Mouse (Mus musculus) intestine, postnatal 0 days (tissue): ENCODE measurements around the gene Pnrc2. TPM values are rescaled to one million over a fixed set of nuclear protein-coding genes. Genes with fewer than 3 reads are reported as not detected.

Experiments used
- ATAC-seq: fragments of 200-750 bp; cut with Nextera tagmentation; 2 replicates; pipeline ENCODE4 v1.8.0; 2017; ENCODE audit warnings: mild to moderate bottlenecking, moderate TSS enrichment, moderate library complexity
- H3K27ac ChIP-seq: fragments of 300-500 bp; sonication (generic); 2 replicates; pipeline ENCODE4 v1.5.1; 2014; ENCODE audit warnings: mild to moderate bottlenecking, low read depth, low read length, moderate library complexity
- H3K27me3 ChIP-seq: fragments of 300-500 bp; sonication (generic); replicated peaks from 2 replicates; pipeline ENCODE4 v1.6.1; 2014; ENCODE audit warnings: low read length, mixed read lengths; ENCODE audit not compliant: control insufficient read depth, insufficient read depth
- H3K36me3 ChIP-seq: fragments of 300-500 bp; sonication (generic); 2 replicates; pipeline ENCODE4 v1.6.1; 2014; ENCODE audit warnings: mild to moderate bottlenecking, moderate library complexity; ENCODE audit not compliant: control insufficient read depth, insufficient read depth
- H3K4me1 ChIP-seq: fragments of 300-500 bp; sonication (generic); replicated peaks from 2 replicates; pipeline ENCODE4 v1.6.1; 2014; ENCODE audit warnings: antibody characterized with exemption, low read length, mixed read lengths; ENCODE audit not compliant: control insufficient read depth, insufficient read depth
- H3K4me2 ChIP-seq: fragments of 300-500 bp; sonication (generic); replicated peaks from 2 replicates; pipeline ENCODE4 v1.6.1; 2014; ENCODE audit warnings: low read depth, mild to moderate bottlenecking, moderate library complexity
- H3K4me3 ChIP-seq: fragments of 300-500 bp; sonication (generic); 2 replicates; pipeline ENCODE4 v1.5.1; 2014; ENCODE audit warnings: low read depth, low read length
- H3K9ac ChIP-seq: fragments of 300-500 bp; sonication (generic); 2 replicates; pipeline ENCODE4 v1.6.1; 2014; ENCODE audit warnings: mild to moderate bottlenecking, low read depth, low read length
- H3K9me3 ChIP-seq: fragments of 300-500 bp; sonication (generic); 2 replicates; pipeline ENCODE4 v1.6.1; 2016; ENCODE audit warnings: mixed run types; ENCODE audit not compliant: control insufficient read depth
- CTCF ChIP-seq: sonication (generic); IDR thresholded peaks from 2 replicates; pipeline ENCODE4 v1.5.1; 2016; ENCODE audit warnings: low read depth, mild to moderate bottlenecking, control low read depth, antibody characterized with exemption, moderate library complexity
- WGBS: fragments of 180-500 bp; shearing (Covaris S2); extraction: QIAGEN DNeasy Blood & Tissue Kit; methylation state at CpG from one replicate; pipeline ENCODE4 v1.1.7; 2014; 5-methylcytosine and 5-hydroxymethylcytosine counted together
- polyA plus RNA-seq: library from polyadenylated mRNA; unstranded; fragments of >200 nt; fragmentation: Nextera tagmentation; extraction: Ambion mirVana; gene quantifications from 2 replicates; pipeline ENCODE4 v1.2.1, GENCODE M21; 2015

Gene Pnrc2
- polyA plus RNA-seq, 1 experiment from 2014 or later = 114 TPM

DNA sequence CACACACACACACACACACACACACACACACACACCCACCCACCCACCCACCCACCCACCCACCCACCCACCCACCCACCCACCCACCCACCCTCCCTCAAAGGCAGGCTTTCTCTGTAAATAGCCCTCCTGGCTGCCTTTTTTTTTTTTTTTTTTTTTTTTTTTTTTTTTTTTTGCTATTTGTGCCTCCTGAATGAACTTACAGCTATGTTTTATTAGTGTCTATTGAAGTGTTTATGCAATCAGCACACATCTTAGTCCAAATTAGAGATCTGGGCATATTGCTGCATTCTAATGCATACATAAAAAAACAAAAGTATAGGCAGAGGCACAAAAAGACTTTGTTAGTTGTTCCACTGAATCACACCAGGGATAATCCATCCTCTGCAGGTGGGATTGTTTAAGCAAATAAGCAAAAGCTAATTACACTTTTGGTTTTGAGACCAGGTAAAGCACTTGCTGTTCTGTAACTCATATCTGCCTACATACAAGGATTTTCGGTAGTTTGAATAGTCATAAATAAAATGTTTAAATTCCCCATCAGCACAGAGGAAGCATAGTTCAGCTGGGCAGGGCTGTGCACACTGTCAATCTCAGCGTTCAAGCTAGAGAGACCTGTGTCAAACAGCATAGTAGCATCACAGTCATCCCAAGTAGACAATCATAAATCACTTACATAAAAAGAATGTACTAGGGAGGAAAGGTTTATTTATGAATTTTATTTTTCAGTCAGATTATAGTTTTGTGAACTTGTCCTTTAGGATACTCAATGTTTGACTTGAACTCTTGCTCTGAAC, 3.2 kb downstream of the Pnrc2 start:
- Histone ChIP-seq H3K4me2 (peak overlapping the region; percentile 77), H3K4me3 (no peak overlapping the region), H3K27me3 (no peaks in the 10 kb centered on the region), H3K27ac (no peak overlapping the region), H3K9me3 (no peaks in the 10 kb centered on the region), H3K4me1 (peaks cover 11% of the 10 kb centered on the region), H3K36me3 (peaks cover 24% of the 10 kb centered on the region), H3K9ac (no peak overlapping the region)
- WGBS = 9% methylated on average over 2 of the region's 2 CpGs
- TF ChIP-seq CTCF = no peak
- ATAC-seq = no peak

DNA sequence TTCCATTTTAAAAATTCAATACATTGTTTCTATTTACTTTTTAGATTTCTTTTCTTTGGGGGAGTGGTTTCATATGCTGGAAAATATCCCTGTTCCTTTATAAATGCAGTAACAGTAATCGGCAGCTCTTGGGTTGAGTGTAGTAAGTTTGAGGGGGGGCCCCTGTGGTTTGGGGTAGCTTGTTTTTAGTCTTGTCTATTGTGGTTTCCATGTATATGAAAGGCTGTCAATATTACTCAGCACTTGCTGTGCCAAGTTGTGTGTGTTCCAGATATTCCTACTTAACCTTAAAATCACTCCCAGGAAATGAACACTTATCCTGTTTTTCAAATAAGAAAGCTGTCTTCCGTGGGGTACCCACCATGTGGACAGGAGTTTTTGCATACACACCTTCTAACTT, 4.7 kb downstream of the Pnrc2 start:
- Histone ChIP-seq H3K36me3 (peaks cover 24% of the 10 kb centered on the region), H3K9ac (no peak overlapping the region), H3K27ac (no peak overlapping the region), H3K4me3 (no peak overlapping the region), H3K27me3 (no peaks in the 10 kb centered on the region), H3K9me3 (no peaks in the 10 kb centered on the region), H3K4me1 (peaks cover 4% of the 10 kb centered on the region; the same call in 1 of the 2 replicates), H3K4me2 (no peak overlapping the region)
- no peak for TF ChIP-seq CTCF
- ATAC-seq = no peak
- 54% methylated on average over 2 of the region's 2 CpGs for WGBS

DNA sequence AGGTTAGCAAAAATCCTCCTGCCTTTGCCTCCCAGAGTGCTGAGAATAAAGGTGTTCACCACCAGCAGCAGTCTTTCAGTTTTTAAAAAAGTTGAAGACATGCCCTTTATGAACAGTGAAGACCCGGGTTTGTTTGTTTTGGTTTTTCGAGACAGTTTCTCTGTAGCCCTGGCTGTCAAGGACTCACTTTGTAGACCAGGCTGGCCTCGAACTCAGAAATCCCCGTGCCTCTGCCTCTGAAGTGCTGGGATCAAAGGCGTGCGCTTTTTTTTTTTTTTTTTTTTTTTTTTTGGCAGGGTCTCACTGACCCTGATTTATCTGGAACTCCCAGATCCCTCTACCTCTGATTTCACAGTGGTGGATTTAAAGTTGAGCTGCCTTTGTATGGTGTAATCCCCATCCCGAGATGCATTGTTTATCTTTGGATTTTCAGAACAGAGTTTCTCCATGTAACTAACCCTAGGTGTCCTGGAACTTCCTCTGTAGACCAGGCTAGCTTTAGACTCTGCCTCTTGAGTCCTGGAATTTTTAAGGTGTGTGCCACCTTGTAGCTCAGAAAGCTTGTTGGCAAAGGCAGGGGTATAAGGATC, 16.0 kb downstream of the Pnrc2 start:
- H3K9me3 ChIP-seq = no peaks in the 10 kb centered on the region
- WGBS = 4% methylated on average over 7 of the region's 7 CpGs
- H3K36me3 ChIP-seq = peaks cover 4% of the 10 kb centered on the region; the same call in 1 of the 2 replicates
- ATAC-seq = no peak
- H3K27me3 ChIP-seq = no peaks in the 10 kb centered on the region
- H3K4me2 ChIP-seq = peak overlapping the region; percentile 74
- TF ChIP-seq CTCF = no peak
- no peak overlapping the region for H3K27ac ChIP-seq
- peaks cover 4% of the 10 kb centered on the region; the same call in 1 of the 2 replicates for H3K4me1 ChIP-seq
- peak overlapping the region; percentile 94 for H3K4me3 ChIP-seq
- 0 out of 2 replicates have a peak overlapping the region, but pooled peaks have one; percentile 2 for H3K9ac ChIP-seq

DNA sequence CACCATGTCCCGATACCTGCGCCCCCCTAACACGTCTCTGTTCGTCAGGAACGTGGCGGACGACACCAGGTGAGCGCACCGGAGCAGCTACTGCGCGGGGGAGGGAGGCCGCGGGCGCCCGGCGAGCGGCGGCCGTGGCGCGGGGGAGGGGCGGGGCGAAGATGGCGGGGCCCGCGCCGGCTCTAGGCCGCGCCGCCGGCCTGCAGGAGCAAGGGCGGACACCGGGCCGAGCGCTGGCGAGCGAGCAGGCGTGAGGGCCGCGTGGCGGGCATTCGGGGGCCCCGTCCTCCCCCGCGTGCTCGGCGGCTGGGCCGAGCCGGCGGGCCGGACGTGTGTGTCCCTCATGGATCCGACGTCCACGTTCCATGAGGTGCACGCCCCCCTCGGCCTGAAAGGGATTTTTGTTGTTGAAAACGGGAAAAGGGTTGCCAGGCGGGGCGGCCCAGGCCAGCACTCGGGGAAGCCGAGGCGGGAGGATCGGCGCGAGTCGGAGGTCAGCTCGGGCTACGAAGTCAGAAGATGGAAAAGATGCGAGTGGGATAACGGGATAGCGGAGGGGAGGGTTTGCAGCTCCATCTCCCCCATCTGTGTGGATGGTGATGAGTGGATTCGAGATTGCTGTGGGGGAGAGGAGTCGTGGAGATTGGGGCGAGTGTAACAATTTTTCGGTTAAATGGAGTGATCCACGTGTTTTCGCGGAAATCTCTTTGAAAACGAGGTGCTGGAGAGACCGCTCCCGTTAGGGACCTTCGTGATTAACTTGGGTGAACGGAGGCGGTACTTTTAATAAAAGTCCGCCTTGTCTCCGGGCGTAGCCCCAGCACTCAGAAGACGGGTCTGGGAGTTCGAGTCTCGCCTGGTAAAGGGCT, 17.2 kb downstream of the Pnrc2 start:
- no peaks in the 10 kb centered on the region for H3K9me3 ChIP-seq
- peak; percentile 76 for ATAC-seq
- under 1% methylated on average over 91 of the region's 91 CpGs for WGBS
- H3K4me3 ChIP-seq = peak overlapping the region; percentile 94
- H3K27me3 ChIP-seq = no peaks in the 10 kb centered on the region
- peak overlapping the region; percentile 87 for H3K9ac ChIP-seq
- peaks cover 4% of the 10 kb centered on the region; the same call in 1 of the 2 replicates for H3K4me1 ChIP-seq
- H3K4me2 ChIP-seq = peak overlapping the region; percentile 74
- peaks cover 4% of the 10 kb centered on the region; the same call in 1 of the 2 replicates for H3K36me3 ChIP-seq
- TF ChIP-seq CTCF = no peak
- H3K27ac ChIP-seq = peak overlapping the region; percentile 98

DNA sequence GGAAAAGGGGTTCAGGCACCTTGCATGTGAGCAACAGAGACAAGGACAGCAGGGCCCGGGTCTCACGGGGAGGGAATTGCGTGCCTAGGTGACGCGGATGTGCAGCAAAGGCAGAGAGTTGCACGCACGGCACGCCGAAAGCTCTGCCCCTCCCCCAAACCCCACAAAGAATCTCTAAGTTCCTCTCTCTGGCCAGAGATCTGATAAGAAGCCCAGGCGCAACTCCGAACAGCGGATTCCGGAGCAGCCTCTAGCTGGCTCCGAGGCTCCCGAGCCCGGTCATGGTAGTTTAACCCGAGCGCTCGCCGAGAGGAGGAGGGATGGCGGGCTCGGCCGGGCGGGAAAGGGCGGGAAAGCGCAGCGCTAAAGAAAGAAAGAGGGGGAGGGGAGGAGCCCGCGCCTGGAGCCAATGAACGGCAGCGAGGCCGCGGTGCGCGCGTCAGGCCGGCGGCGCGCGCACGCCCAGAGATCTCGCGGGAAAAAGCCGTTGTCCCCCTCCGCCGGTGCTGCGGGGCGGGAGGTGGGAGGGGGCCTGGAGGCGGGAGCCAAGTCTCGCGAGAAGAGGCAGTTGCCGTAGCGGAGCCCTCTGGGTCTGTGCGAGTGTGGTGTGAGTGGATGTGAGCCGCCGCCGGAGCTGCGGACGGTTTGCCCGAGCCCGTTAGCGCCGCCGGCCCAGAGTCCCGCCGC, 18.0 kb downstream of the Pnrc2 start, which contains the start of gene Srsf10:
Gene Srsf10, plus strand, starts transcription at position 212 of the 687 bp plus-strand sequence.
- H3K9ac ChIP-seq = peak within 1 kb of the TSS; percentile 87
- TF ChIP-seq CTCF = no peak
- H3K4me3 ChIP-seq = peak within 1 kb of the TSS; percentile 94
- ATAC-seq = peak; percentile 98
- H3K27me3 ChIP-seq = no peaks in the 10 kb centered on the region
- peaks cover 4% of the 10 kb centered on the region; the same call in 1 of the 2 replicates for H3K36me3 ChIP-seq
- H3K4me1 ChIP-seq = peaks cover 3% of the 10 kb centered on the region; the same call in 1 of the 2 replicates
- H3K4me2 ChIP-seq = peak within 1 kb of the TSS; percentile 84
- H3K9me3 ChIP-seq = no peaks in the 10 kb centered on the region
- peak within 1 kb of the TSS; percentile 98 for H3K27ac ChIP-seq
- WGBS = under 1% methylated on average over 61 of the region's 67 CpGs
